Mouse (Mus musculus): ENCODE results near the gene Cyp2b10.

- no peak for TF ChIP-seq POLR2AphosphoS2 (IDR thresholded peaks at IDR 0.05; ENCODE audit: low read depth, low read length)
- TF ChIP-seq CHD2 (IDR thresholded peaks at IDR 0.05; ENCODE audit: low read length) = no peak
- no peak for TF ChIP-seq RAD21 (IDR thresholded peaks at IDR 0.05; ENCODE audit: low read depth, low read length)
- no peak for TF ChIP-seq POLR2A (IDR thresholded peaks at IDR 0.05; ENCODE audit: low read depth, low read length)
- TF ChIP-seq MAZ (IDR thresholded peaks at IDR 0.05; ENCODE audit: low read depth, low read length) = no peak
- no peak for TF ChIP-seq MYC (IDR thresholded peaks at IDR 0.05; ENCODE audit: low read depth, low read length)
Measured at GRCm38 (mm10) chr7:25884272-25884671, 13.1 kb upstream of the Cyp2b10 start.
